Mouse (Mus musculus) hindbrain, embryonic 15.5 days (tissue): ENCODE measurements around the gene Spin4. TPM values are rescaled to one million over a fixed set of nuclear protein-coding genes. Genes with fewer than 3 reads are reported as not detected.

Experiments used
- ATAC-seq: fragments of 200-750 bp; cut with Nextera tagmentation; 2 replicates; pipeline ENCODE4 v1.8.0; 2017; ENCODE audit warnings: low read depth, moderate number of reproducible peaks, moderate TSS enrichment; ENCODE audit not compliant: low FRiP score
- H3K27ac ChIP-seq: fragments of 300-500 bp; sonication (generic); replicated peaks from 2 replicates; pipeline ENCODE4 v1.5.1; 2015; ENCODE audit warnings: mild to moderate bottlenecking, inconsistent platforms
- H3K27me3 ChIP-seq: fragments of 300-500 bp; sonication (generic); 2 replicates; pipeline ENCODE4 v1.6.1; 2015; ENCODE audit warnings: control low read depth, inconsistent platforms
- H3K36me3 ChIP-seq: fragments of 300-500 bp; sonication (generic); 2 replicates; pipeline ENCODE4 v1.6.1; 2015; ENCODE audit warnings: control low read depth, inconsistent platforms
- H3K4me1 ChIP-seq: fragments of 300-500 bp; sonication (generic); replicated peaks from 2 replicates; pipeline ENCODE4 v1.6.1; 2015; ENCODE audit warnings: control low read depth, inconsistent platforms
- H3K4me2 ChIP-seq: fragments of 300-500 bp; sonication (generic); 2 replicates; pipeline ENCODE4 v1.6.1; 2015; ENCODE audit warnings: moderate library complexity, mild to moderate bottlenecking, inconsistent platforms
- H3K4me3 ChIP-seq: fragments of 300-500 bp; sonication (generic); 2 replicates; pipeline ENCODE4 v1.5.1; 2015; ENCODE audit warnings: mild to moderate bottlenecking, inconsistent platforms
- H3K9ac ChIP-seq: fragments of 300-500 bp; sonication (generic); 2 replicates; pipeline ENCODE4 v1.6.1; 2015; ENCODE audit warnings: inconsistent platforms
- H3K9me3 ChIP-seq: fragments of 300-500 bp; sonication (generic); 2 replicates; pipeline ENCODE4 v1.6.1; 2016; ENCODE audit warnings: control low read depth, inconsistent platforms
- WGBS: fragments of 180-500 bp; shearing (Covaris S2); methylation state at CpG from one replicate; pipeline ENCODE4 v1.1.7; 2015; 5-methylcytosine and 5-hydroxymethylcytosine counted together
- polyA plus RNA-seq: library from polyadenylated mRNA; unstranded; fragments of >200 nt; fragmentation: Nextera tagmentation; extraction: Ambion mirVana; gene quantifications from 2 replicates; pipeline ENCODE4 v1.2.1, GENCODE M21; 2015

Spin4 gene
- polyA plus RNA-seq = 2.8 and 2.9 TPM in 2 replicates

- Histone ChIP-seq H3K4me1 (no peaks in the 10 kb centered on the region), H3K9ac (peak within 1 kb of the TSS; percentile 58), H3K27me3 (no peaks in the 10 kb centered on the region), H3K9me3 (no peaks in the 10 kb centered on the region), H3K4me2 (peak within 1 kb of the TSS; percentile 64), H3K4me3 (peak within 1 kb of the TSS; percentile 57), H3K27ac (peak within 1 kb of the TSS; percentile 88), H3K36me3 (no peaks in the 10 kb centered on the region)
- ATAC-seq = peak; percentile 93
- 14% methylated on average over 29 of the region's 30 CpGs for WGBS
These were observed at the start of gene Spin4 for GRCm38 (mm10) chrX:95026361-95026892. TSS of gene Spin4 (minus strand) at chrX:95026682.

DNA sequence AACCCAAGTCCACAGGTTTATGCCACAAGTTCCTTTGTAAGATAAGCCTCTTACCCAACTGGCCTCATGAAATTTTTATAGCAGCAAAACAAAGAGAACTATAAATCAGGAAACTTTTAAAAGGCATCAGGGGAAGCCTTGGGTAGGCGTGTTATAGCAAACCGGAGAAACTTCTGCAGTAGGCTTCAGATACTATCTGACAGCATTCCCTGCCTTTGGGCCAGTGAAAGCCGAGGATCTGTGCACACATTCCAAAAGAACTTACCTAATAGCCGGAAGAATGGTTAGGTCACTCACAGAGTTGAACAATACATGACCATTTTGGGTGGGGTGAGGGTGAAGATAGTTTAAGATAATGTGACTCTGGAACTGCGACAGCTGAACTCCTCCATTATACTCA lies 1.4 kb upstream of the Spin4 start:
- Histone ChIP-seq H3K27me3 (no peaks in the 10 kb centered on the region), H3K27ac (no peak overlapping the region), H3K4me1 (no peaks in the 10 kb centered on the region), H3K4me2 (no peak overlapping the region), H3K36me3 (no peaks in the 10 kb centered on the region), H3K9ac (no peak overlapping the region), H3K9me3 (no peaks in the 10 kb centered on the region), H3K4me3 (no peak overlapping the region)
- no peak for ATAC-seq
- 73% methylated on average over 5 of the region's 5 CpGs for WGBS

DNA sequence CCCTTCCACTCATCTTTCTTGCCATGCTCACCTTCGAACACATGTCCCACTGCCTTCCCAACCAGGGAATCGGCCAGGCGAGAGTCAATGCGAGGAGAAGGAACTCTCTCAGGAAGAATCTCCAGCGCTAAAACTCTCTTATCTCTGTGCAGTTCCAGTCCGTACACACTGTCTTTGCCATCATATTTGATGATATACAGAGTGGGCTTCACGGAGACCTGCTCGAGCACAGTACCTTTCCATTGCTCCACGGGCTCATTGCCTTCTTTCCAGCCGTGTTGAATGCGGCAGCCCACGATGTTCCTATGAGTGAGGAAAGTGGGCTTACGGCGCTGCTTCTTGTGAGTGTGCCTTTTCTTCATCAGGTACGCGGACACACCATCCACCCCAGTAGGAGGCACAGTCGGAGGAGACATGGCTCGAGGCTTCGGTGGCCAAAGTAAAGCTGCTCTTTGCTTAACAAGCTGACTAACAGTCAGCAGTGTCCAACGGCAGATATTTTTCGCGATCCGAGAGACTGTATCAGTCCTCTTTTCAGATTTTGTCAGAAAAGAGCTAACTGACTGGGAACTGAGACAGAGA lies 612 bp downstream of the Spin4 start:
- Histone ChIP-seq H3K27me3 (no peaks in the 10 kb centered on the region), H3K4me2 (peak overlapping the region; percentile 64), H3K9ac (peak overlapping the region; percentile 58), H3K4me1 (no peaks in the 10 kb centered on the region), H3K4me3 (peak overlapping the region; percentile 57), H3K9me3 (no peaks in the 10 kb centered on the region), H3K36me3 (no peaks in the 10 kb centered on the region), H3K27ac (peak overlapping the region; percentile 88)
- ATAC-seq = peak; percentile 70
- 23% methylated on average over 23 of the region's 23 CpGs for WGBS

DNA sequence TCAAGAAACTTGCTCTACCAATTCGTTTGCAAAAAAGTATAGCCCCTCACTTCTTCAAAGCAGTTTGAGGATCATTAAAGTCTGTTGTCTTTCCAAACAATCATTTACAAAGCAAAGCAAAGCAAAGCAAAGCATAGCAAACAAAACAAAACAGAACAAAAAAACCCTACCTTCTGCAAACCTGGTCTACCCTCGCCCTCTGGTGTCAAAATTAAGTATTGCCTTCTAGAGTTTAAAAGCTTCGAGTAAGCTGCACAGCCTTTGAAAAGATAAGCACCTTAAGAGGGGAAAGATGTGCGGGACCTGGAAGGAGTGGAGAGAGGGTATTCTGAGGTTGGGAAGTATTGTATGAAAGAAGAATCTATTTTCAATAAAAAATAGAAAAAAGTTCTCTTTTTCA lies 14.4 kb downstream of the Spin4 start:
- H3K36me3 ChIP-seq = no peaks in the 10 kb centered on the region
- 22% methylated on average over 4 of the region's 4 CpGs for WGBS

DNA sequence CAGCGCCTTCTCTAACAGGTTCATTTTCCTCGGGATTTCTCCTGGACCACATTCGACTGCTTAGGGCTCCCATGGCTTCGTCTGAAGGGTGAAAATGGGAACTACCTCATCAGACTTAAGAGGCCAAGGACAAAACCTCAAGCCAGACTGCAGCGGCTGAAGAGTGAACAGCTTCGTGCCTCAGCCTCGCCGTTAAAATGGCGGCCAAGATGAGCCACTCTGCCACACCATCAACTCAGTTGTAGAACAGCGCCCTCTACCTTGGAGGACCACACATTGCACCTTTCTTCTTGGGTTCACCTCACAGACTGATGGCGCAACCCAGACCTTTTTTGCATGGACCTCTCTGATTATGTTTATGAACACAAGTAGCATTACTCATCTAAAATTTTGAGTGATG lies 27.6 kb downstream of the Spin4 start:
- 92% methylated on average over 11 of the region's 11 CpGs for WGBS
- H3K36me3 ChIP-seq = no peaks in the 10 kb centered on the region
- no peaks in the 10 kb centered on the region for H3K4me1 ChIP-seq
- no peak overlapping the region for H3K4me2 ChIP-seq
- no peak for ATAC-seq
- no peaks in the 10 kb centered on the region for H3K9me3 ChIP-seq
- H3K4me3 ChIP-seq = no peak overlapping the region
- no peak overlapping the region for H3K27ac ChIP-seq
- no peak overlapping the region for H3K9ac ChIP-seq
- 0 out of 2 replicates have a peak, but pooled peaks cover 2% of the 10 kb centered on the region for H3K27me3 ChIP-seq

More for the DNA sequence above, 14.4 kb downstream of the Spin4 start:
- ATAC-seq = no peak
- no peak overlapping the region for H3K27ac ChIP-seq
- no peaks in the 10 kb centered on the region for H3K4me1 ChIP-seq
- H3K4me2 ChIP-seq = no peak overlapping the region
- H3K4me3 ChIP-seq = no peak overlapping the region
- no peaks in the 10 kb centered on the region for H3K27me3 ChIP-seq
- H3K9ac ChIP-seq = no peak overlapping the region
- H3K9me3 ChIP-seq = no peaks in the 10 kb centered on the region

GRCm38 (mm10) chrX:94994113-94994512 lies 32.4 kb downstream of the Spin4 start:
- H3K4me1 ChIP-seq = no peaks in the 10 kb centered on the region
- 51% methylated on average over 3 of the region's 3 CpGs for WGBS

GRCm38 (mm10) chrX:94990903-94991302 lies 35.6 kb downstream of the Spin4 start:
- Histone ChIP-seq H3K4me2 (peak overlapping the region; percentile 68), H3K4me3 (peak overlapping the region; percentile 40), H3K9me3 (no peaks in the 10 kb centered on the region), H3K27me3 (no peaks in the 10 kb centered on the region), H3K4me1 (no peaks in the 10 kb centered on the region), H3K9ac (no peak overlapping the region), H3K27ac (no peak overlapping the region), H3K36me3 (no peaks in the 10 kb centered on the region)
- WGBS = 74% methylated on average over 2 of the region's 2 CpGs
- ATAC-seq = no peak

More at GRCm38 (mm10) chrX:94994113-94994512, 32.4 kb downstream of the Spin4 start:
- Histone ChIP-seq H3K4me3 (no peak overlapping the region), H3K4me2 (no peak overlapping the region), H3K9me3 (no peaks in the 10 kb centered on the region), H3K27me3 (no peaks in the 10 kb centered on the region), H3K27ac (no peak overlapping the region), H3K9ac (no peak overlapping the region), H3K36me3 (no peaks in the 10 kb centered on the region)
- no peak for ATAC-seq

- Histone ChIP-seq H3K4me1 (no peaks in the 10 kb centered on the region), H3K36me3 (no peaks in the 10 kb centered on the region), H3K4me2 (peak overlapping the region; percentile 68), H3K27ac (no peak overlapping the region), H3K9me3 (no peaks in the 10 kb centered on the region), H3K27me3 (no peaks in the 10 kb centered on the region), H3K9ac (peak overlapping the region; percentile 39; the same call in 1 of the 2 replicates), H3K4me3 (peak overlapping the region; percentile 40)
- WGBS = 11% methylated on average over 27 of the region's 29 CpGs
- ATAC-seq = peak; percentile 83
These were observed 36.2 kb downstream of the Spin4 start for GRCm38 (mm10) chrX:94990080-94990825.

Other genes with a start within 250 kb of the Spin4 start
- 44.9 and 45.7 TPM in 2 replicates for gene Arhgef9, start 170.2 kb upstream of the Spin4 start, polyA plus RNA-seq